Mouse (Mus musculus) kidney, embryonic 15.5 days (tissue): ENCODE measurements around the gene Tgfbi. TPM values are rescaled to one million over a fixed set of nuclear protein-coding genes. Genes with fewer than 3 reads are reported as not detected.

Source experiments
- ATAC-seq: fragments of 200-750 bp; cut with Nextera tagmentation; replicated peaks from 2 replicates; pipeline ENCODE4 v1.8.0; 2017; ENCODE audit warnings: moderate TSS enrichment; ENCODE audit not compliant: low FRiP score
- H3K27ac ChIP-seq: fragments of 300-500 bp; sonication (generic); 2 replicates; pipeline ENCODE4 v1.5.1; 2015; ENCODE audit warnings: mild to moderate bottlenecking, inconsistent platforms
- H3K27me3 ChIP-seq: fragments of 300-500 bp; sonication (generic); 2 replicates; pipeline ENCODE4 v1.6.1; 2015; ENCODE audit warnings: inconsistent platforms
- H3K36me3 ChIP-seq: fragments of 300-500 bp; sonication (generic); 2 replicates; pipeline ENCODE4 v1.6.1; 2015; ENCODE audit warnings: inconsistent platforms
- H3K4me1 ChIP-seq: fragments of 300-500 bp; sonication (generic); 2 replicates; pipeline ENCODE4 v1.6.1; 2015; ENCODE audit warnings: inconsistent platforms
- H3K4me2 ChIP-seq: fragments of 300-500 bp; sonication (generic); 2 replicates; pipeline ENCODE4 v1.6.1; 2015; ENCODE audit warnings: moderate library complexity, mild to moderate bottlenecking, inconsistent platforms
- H3K4me3 ChIP-seq: fragments of 300-500 bp; sonication (generic); replicated peaks from 2 replicates; pipeline ENCODE4 v1.5.1; 2015; ENCODE audit warnings: mild to moderate bottlenecking, inconsistent platforms
- H3K9ac ChIP-seq: fragments of 300-500 bp; sonication (generic); 2 replicates; pipeline ENCODE4 v1.6.1; 2015; ENCODE audit warnings: mild to moderate bottlenecking, inconsistent platforms
- H3K9me3 ChIP-seq: fragments of 300-500 bp; sonication (generic); replicated peaks from 2 replicates; pipeline ENCODE4 v1.6.1; 2016; ENCODE audit warnings: inconsistent platforms
- WGBS: fragments of 180-500 bp; shearing (Covaris S2); methylation state at CpG from one replicate; pipeline ENCODE4 v1.1.7; 2015; ENCODE audit warnings: mixed read lengths; 5-methylcytosine and 5-hydroxymethylcytosine counted together
- polyA plus RNA-seq: library from polyadenylated mRNA; unstranded; fragments of >200 nt; fragmentation: Nextera tagmentation; extraction: Ambion mirVana; gene quantifications from 2 replicates; pipeline ENCODE4 v1.2.1, GENCODE M21; 2015

Gene Tgfbi
- polyA plus RNA-seq, 1 experiment from 2014 or later, result 135 TPM

DNA sequence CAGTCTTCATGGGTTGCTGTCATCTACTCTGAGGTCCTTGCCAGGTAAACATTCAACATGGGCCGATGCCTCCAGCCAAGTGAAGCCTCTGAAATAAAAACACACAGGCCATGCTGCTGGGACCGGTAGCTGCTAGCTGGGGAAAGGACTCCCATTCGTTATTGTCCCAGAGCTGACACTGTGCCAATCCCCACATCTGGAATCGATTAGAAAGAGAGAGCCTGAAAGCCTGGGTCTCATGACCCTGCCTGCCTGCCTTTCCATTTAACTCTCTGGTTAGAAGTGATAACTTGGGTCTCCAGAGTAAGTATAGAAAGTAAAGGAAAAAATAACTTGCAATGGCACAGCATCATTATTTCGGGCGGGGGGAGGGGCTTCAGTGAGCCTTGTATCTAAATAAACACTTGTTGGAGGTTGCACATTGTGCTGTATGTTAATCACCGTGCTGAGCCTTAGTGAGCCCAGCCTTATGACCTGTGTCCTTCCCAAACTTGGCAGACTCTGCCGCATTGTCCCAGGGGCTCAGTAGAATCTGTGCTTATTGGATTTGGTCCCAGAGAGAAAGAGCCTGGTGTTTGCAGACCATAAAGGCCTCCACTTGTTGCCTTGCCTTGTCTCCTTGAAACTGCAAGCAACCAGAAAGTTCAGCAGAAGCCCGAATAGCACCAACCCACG lies 9.0 kb upstream of the Tgfbi start:
- Histone ChIP-seq H3K27me3 (no peaks in the 10 kb centered on the region), H3K27ac (peak overlapping the region; percentile 83), H3K4me1 (peaks cover 59% of the 10 kb centered on the region), H3K9me3 (no peaks in the 10 kb centered on the region), H3K9ac (no peak overlapping the region), H3K4me3 (no peak overlapping the region), H3K4me2 (no peak overlapping the region), H3K36me3 (no peaks in the 10 kb centered on the region)
- ATAC-seq, result peak; percentile 55; the same call in 1 of the 2 replicates
- whole genome bisulfite sequencing, result 49% methylated on average over 10 of the region's 10 CpGs

DNA sequence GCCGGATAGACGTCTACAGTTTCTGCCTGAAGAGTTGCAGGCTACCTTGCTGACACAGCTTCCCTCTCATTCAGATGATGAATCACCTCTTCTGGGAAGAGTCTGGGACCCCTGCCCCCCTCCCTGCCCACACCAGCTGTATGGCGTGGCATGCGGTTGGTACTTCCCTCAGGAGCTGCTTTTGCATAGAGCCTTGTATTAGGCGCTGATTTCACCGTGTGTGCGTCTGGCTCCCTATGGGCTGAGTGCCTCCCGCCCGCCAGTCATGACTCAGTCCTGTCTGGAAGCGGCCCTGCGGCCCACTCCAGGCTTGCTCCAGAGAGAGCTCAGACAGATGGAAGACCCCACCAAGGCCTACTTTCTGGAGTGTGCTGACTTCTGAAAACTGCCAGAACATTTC lies 8.1 kb upstream of the Tgfbi start:
- Histone ChIP-seq H3K36me3 (no peaks in the 10 kb centered on the region), H3K27me3 (peaks cover 3% of the 10 kb centered on the region; the same call in 1 of the 2 replicates), H3K9ac (no peak overlapping the region), H3K4me3 (no peak overlapping the region), H3K27ac (peak overlapping the region; percentile 83), H3K9me3 (no peaks in the 10 kb centered on the region), H3K4me2 (no peak overlapping the region), H3K4me1 (peaks cover 58% of the 10 kb centered on the region)
- ATAC-seq, result no peak; the same call in 1 of the 2 replicates
- 29% methylated on average over 11 of the region's 11 CpGs for WGBS

DNA sequence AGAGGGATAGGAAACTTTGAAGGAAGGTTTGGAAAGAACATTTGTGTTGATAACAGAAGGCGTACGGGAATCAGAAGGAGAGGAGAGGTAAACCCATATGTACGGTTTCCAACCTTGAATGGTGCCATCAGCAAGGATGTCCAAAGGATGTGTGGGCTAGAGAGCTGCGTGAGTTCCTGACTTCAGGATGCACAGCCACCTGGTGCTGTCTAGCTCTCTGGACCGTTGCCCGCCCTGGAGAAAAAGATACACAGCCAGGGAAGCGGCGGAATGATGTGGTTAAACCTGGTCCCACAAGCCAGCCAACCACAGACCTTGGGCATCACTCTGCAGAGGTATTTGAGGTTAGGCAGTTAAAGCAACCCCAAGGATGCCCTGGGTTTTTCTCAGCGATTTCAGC lies 3.8 kb upstream of the Tgfbi start:
- H3K36me3 ChIP-seq, result no peaks in the 10 kb centered on the region
- H3K4me3 ChIP-seq, result no peak overlapping the region
- H3K9ac ChIP-seq, result no peak overlapping the region
- no peak overlapping the region for H3K4me2 ChIP-seq
- H3K9me3 ChIP-seq, result no peaks in the 10 kb centered on the region
- peaks cover 16% of the 10 kb centered on the region; the same call in 1 of the 2 replicates for H3K27me3 ChIP-seq
- 92% methylated on average over 9 of the region's 9 CpGs for WGBS
- peaks cover 67% of the 10 kb centered on the region for H3K4me1 ChIP-seq
- no peak for ATAC-seq
- no peak overlapping the region for H3K27ac ChIP-seq

DNA sequence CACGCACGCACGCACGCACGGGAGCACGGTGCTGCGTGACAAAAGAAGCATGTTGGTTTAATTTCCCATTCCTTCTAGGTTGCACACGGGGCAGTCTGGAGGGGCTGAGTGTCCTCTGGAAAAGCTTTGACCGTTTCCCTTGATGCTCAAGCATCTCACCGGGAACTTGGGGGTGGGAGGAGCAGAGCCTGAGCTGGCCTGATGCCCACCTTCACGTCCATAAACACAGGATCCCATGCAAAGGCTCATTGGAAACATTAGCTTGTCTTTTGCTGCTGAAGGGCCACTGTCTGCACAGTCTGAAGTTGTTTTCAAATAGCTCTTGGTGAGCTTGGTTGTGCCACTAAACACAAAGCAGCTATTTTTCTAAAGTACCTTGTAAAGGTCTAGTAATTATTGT lies 2.6 kb upstream of the Tgfbi start:
- Histone ChIP-seq H3K36me3 (no peaks in the 10 kb centered on the region), H3K4me1 (peaks cover 67% of the 10 kb centered on the region), H3K9ac (no peak overlapping the region), H3K9me3 (no peaks in the 10 kb centered on the region), H3K4me2 (no peak overlapping the region), H3K27me3 (peaks cover 24% of the 10 kb centered on the region; the same call in 1 of the 2 replicates), H3K4me3 (no peak overlapping the region), H3K27ac (peak overlapping the region; percentile 70)
- ATAC-seq, result no peak
- 47% methylated on average over 11 of the region's 11 CpGs for WGBS

DNA sequence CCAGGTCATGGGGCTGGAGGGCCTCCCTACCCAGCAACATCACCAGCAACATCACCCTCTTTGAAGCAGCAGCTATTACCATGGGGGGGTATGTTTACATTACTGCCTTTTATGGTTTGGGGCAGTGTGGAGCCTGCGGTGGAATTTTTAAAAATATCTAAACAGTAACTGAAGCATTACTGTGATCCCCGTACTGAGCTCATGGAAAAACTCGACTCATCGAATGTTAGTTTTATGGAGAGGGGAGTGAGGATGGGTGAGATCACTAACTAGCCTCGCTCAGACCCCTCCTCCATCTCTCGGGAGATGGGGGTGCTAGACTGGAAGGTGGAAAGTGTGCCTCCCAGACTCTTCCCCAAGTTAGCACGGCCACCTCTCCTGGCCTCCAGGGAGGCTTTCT lies 2.1 kb upstream of the Tgfbi start:
- Histone ChIP-seq H3K27ac (peak overlapping the region; percentile 70), H3K4me3 (no peak overlapping the region), H3K9ac (no peak overlapping the region), H3K9me3 (no peaks in the 10 kb centered on the region), H3K27me3 (peaks cover 24% of the 10 kb centered on the region; the same call in 1 of the 2 replicates), H3K4me2 (no peak overlapping the region), H3K36me3 (no peaks in the 10 kb centered on the region), H3K4me1 (peaks cover 69% of the 10 kb centered on the region)
- ATAC-seq, result no peak
- WGBS, result 9% methylated on average over 7 of the region's 7 CpGs

DNA sequence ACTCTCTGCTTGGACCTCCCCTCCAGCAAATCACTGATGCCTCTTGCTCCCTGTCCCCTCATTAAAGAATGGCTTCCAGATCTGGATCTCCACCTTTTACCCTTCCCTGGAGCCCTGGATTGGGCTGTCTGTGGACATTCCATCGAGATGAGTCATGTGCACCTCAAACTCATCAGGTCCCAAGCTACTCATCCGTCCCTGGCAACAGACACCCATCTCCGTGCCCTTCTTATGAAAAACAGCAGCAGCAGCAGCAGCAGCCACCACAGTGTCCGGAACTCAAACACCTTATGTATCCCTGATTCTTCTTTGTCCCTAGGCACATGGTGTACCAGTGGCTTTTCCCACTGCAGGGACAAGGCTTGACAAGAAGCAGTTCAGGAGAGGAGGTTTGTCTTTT lies 1.5 kb upstream of the Tgfbi start:
- whole genome bisulfite sequencing, result 76% methylated on average over 4 of the region's 4 CpGs
- H3K27ac ChIP-seq, result peak overlapping the region; percentile 70
- H3K4me3 ChIP-seq, result no peak overlapping the region
- peaks cover 24% of the 10 kb centered on the region; the same call in 1 of the 2 replicates for H3K27me3 ChIP-seq
- H3K36me3 ChIP-seq, result no peaks in the 10 kb centered on the region
- H3K9ac ChIP-seq, result no peak overlapping the region
- no peak overlapping the region for H3K4me2 ChIP-seq
- H3K4me1 ChIP-seq, result peaks cover 75% of the 10 kb centered on the region
- no peaks in the 10 kb centered on the region for H3K9me3 ChIP-seq
- ATAC-seq, result no peak

DNA sequence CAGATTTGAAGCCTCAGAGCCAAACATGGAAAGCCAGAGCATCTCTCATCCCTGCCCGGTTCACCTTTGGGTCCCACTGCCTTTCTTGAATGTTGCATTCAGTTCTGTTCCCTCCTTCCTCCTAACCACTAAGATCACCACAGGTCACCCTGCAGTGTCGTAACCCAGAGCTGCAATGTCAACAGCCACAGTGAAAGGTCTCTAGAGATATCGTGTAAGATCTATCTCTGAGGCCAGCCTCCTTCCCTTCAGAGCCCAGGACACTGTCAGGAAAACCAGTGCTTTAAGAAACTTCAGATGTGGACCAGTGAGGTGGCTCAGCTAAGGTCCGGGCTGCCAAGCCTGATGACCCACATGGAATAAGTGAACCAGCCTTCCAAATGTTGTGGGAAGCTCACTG lies 1.8 kb downstream of the Tgfbi start:
- no peaks in the 10 kb centered on the region for H3K9me3 ChIP-seq
- H3K36me3 ChIP-seq, result 0 out of 2 replicates have a peak, but pooled peaks cover 5% of the 10 kb centered on the region
- H3K4me2 ChIP-seq, result peak overlapping the region; percentile 97
- peaks cover 21% of the 10 kb centered on the region; the same call in 1 of the 2 replicates for H3K27me3 ChIP-seq
- peak overlapping the region; percentile 63; the same call in 1 of the 2 replicates for H3K27ac ChIP-seq
- H3K4me1 ChIP-seq, result peaks cover 98% of the 10 kb centered on the region
- WGBS, result 54% methylated on average over 4 of the region's 4 CpGs
- H3K4me3 ChIP-seq, result peak overlapping the region; percentile 63
- ATAC-seq, result no peak
- no peak overlapping the region for H3K9ac ChIP-seq

DNA sequence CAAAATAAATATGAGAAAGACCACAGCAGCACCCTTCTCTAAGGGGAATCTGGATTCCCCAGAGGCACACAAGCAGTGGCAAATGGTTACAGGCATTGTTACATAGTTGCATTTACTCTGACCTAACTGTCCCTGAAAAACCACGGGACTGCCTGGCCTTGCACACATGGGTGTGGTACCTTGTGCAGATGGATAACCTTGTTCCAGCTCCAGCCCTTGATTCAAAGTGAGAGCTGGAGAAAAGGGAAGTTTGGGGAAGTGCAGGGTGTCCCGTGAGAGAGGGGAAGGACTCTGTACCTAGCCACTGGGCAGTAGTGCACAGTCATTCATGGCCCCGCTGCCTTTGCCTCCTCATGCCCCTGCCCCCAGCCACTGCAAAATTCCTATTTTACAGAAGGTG lies 2.4 kb downstream of the Tgfbi start:
- no peak overlapping the region for H3K9ac ChIP-seq
- peaks cover 98% of the 10 kb centered on the region for H3K4me1 ChIP-seq
- 0 out of 2 replicates have a peak, but pooled peaks cover 5% of the 10 kb centered on the region for H3K36me3 ChIP-seq
- H3K9me3 ChIP-seq, result no peaks in the 10 kb centered on the region
- peaks cover 21% of the 10 kb centered on the region; the same call in 1 of the 2 replicates for H3K27me3 ChIP-seq
- H3K4me3 ChIP-seq, result peak overlapping the region; percentile 63; the same call in 1 of the 2 replicates
- peak overlapping the region; percentile 97 for H3K4me2 ChIP-seq
- WGBS, result 44% methylated on average over 3 of the region's 3 CpGs
- H3K27ac ChIP-seq, result peak overlapping the region; percentile 63
- no peak for ATAC-seq

DNA sequence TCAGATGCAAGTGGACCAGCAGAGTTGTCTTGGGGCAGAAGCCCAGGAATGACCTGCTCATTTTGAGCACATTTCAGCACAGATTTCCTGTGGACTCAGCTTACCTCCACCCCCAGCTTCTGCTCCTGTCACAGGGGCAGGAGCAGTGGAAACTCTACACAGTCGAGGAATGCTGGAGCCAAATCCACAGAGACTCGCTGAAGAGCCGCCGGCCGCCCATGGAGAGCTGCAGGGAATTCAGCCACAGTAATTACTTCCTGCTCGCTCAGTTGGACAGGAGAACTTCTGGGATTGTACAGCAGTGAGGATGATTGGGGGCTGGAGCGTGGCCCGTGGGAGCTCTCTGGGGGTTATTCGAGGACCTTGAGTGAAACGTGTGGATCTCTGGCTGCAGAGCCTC lies 3.0 kb downstream of the Tgfbi start:
- WGBS, result 5% methylated on average over 10 of the region's 10 CpGs
- H3K4me3 ChIP-seq, result peak overlapping the region; percentile 63; the same call in 1 of the 2 replicates
- H3K36me3 ChIP-seq, result 0 out of 2 replicates have a peak, but pooled peaks cover 5% of the 10 kb centered on the region
- H3K4me1 ChIP-seq, result peaks cover 94% of the 10 kb centered on the region
- no peaks in the 10 kb centered on the region for H3K9me3 ChIP-seq
- H3K27me3 ChIP-seq, result peaks cover 21% of the 10 kb centered on the region; the same call in 1 of the 2 replicates
- H3K27ac ChIP-seq, result peak overlapping the region; percentile 63
- ATAC-seq, result no peak
- H3K4me2 ChIP-seq, result peak overlapping the region; percentile 97
- H3K9ac ChIP-seq, result no peak overlapping the region

DNA sequence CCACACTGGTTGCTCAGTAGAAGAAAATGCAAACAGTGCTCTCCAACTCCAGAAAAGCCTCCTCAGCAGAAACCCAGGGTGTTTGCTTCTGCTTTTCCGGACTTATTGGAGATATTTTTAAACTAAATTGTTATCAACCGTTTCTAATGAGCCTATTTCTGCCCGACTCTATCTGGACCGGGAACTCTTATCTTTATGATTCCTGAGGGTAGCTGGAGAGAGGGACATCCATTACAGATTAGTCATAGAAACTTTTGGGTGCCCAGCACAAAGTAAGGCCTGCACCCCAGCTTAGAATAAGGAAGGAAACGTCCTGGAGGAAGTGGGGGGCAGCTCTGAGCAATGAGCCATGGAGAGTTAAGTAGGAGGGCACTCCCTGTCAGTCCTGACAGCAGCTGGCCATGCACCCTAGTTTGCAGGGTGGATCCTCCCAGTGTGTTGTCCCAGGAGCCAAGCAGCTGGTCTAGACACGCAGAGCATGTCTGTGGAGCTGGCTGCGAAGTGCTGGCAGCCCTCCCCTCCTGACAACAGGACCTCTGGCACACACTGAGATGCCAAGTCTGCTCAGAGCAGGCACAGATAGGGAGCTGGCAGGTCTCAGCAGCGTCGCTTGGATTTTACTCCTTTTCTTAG lies 4.2 kb downstream of the Tgfbi start:
- no peak overlapping the region for H3K4me3 ChIP-seq
- no peaks in the 10 kb centered on the region for H3K9me3 ChIP-seq
- ATAC-seq, result no peak
- no peak overlapping the region for H3K9ac ChIP-seq
- H3K36me3 ChIP-seq, result 0 out of 2 replicates have a peak, but pooled peaks cover 5% of the 10 kb centered on the region
- 0 out of 2 replicates have a peak overlapping the region, but pooled peaks have one; percentile 1 for H3K4me2 ChIP-seq
- 43% methylated on average over 9 of the region's 9 CpGs for WGBS
- H3K4me1 ChIP-seq, result peaks cover 85% of the 10 kb centered on the region
- peaks cover 21% of the 10 kb centered on the region; the same call in 1 of the 2 replicates for H3K27me3 ChIP-seq
- peak overlapping the region; percentile 63 for H3K27ac ChIP-seq

DNA sequence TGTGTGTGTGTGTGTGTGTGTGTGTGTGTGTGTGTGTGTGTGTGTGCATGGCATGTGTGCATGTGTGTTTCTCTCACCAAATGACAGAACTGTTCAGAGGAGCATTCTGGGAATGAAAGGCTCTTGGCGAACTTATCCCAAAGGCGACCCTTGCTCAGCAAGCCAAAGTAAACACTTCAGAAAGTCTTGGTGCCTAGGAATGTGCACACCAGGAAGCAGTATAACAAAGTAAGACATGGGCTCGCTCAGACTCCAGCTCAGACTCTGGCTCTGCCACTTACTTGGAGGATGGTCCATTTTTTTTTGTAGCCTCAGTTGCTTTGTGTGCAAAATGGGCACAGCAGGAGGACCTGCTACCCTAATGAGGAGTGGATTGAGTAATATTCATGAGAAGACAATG lies 5.4 kb downstream of the Tgfbi start:
- 0 out of 2 replicates have a peak overlapping the region, but pooled peaks have one; percentile 63 for H3K27ac ChIP-seq
- H3K4me1 ChIP-seq, result peaks cover 82% of the 10 kb centered on the region
- no peak overlapping the region for H3K4me2 ChIP-seq
- peaks cover 15% of the 10 kb centered on the region; the same call in 1 of the 2 replicates for H3K27me3 ChIP-seq
- no peak for ATAC-seq
- WGBS, result 71% methylated on average over 3 of the region's 3 CpGs
- H3K4me3 ChIP-seq, result no peak overlapping the region
- no peak overlapping the region for H3K9ac ChIP-seq
- peaks cover 6% of the 10 kb centered on the region; the same call in 1 of the 2 replicates for H3K36me3 ChIP-seq
- no peaks in the 10 kb centered on the region for H3K9me3 ChIP-seq

DNA sequence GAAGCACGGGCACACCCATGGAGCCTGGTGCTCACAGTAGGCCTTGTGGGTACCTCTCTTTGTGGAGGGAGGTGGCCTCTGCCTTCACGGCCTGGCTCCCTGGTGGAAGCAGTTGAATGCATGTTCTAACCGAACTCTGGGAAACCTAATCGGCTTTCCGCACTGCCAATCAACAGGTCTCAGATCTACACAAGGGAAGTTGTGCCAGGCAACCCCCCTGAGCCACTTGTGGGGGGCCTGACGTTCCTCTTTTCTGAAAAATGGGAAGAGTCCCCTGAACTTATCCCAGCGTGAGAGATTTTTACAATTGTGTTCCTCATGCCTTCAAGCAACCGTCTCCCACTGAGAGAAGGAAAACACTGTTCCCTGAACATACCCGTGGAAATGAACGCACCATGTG lies 5.9 kb downstream of the Tgfbi start:
- Histone ChIP-seq H3K27me3 (peaks cover 11% of the 10 kb centered on the region; the same call in 1 of the 2 replicates), H3K36me3 (peaks cover 10% of the 10 kb centered on the region), H3K27ac (no peak overlapping the region), H3K9ac (no peak overlapping the region), H3K4me3 (no peak overlapping the region), H3K4me2 (no peak overlapping the region), H3K9me3 (no peaks in the 10 kb centered on the region), H3K4me1 (peaks cover 81% of the 10 kb centered on the region)
- 82% methylated on average over 10 of the region's 10 CpGs for WGBS
- no peak for ATAC-seq
